Mouse (Mus musculus): Measurements from ENCODE around the gene Ccdc159. TPM values are rescaled to one million over a fixed set of nuclear protein-coding genes. Genes with fewer than 3 reads are reported as not detected.

Gene Ccdc159
- polyA plus RNA-seq, 1 experiment from 2014 or later: 1.8 TPM

DNA sequence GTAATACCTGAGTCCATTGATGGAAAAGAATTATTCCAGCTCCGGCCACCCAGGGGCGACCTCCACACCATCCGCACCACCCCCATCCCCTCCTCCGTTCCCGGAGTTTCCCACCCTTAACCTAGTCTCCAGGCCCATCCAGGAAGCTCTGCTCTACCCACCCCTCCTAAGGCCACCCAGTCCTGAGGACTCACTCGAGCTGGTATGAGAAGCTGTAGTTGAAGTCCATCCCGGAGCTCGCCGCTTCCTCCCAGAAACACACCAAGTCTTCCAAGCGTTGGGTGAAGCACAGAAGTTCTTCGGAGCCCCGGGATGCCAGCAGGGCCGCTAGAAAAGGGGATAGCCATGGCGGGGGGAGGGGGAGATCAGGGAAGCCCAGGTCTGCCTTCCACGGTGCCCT is 34.7 kb downstream of the Ccdc159 start:
- peak overlapping the region; percentile 50 for H3K9ac ChIP-seq (ENCODE audit: low read depth, low read length)
- peak overlapping the region; percentile 89 for H3K4me2 ChIP-seq (ENCODE audit: low read length)
- no peak; the same call in 1 of the 2 replicates for TF ChIP-seq CTCF (IDR thresholded peaks at IDR 0.05; ENCODE audit: low read depth)
- WGBS: 0% methylated on average over 15 of the region's 15 CpGs
- 0 out of 2 replicates have a peak, but pooled peaks cover 6% of the 10 kb centered on the region for H3K27me3 ChIP-seq (ENCODE audit: insufficient read depth, low read length)
- DNase-seq (ENCODE audit: low spot score): peak; percentile 24
- H3K4me1 ChIP-seq (replicated peaks; ENCODE audit: insufficient read depth, low read length): peaks cover 29% of the 10 kb centered on the region
- peak; percentile 35 for ATAC-seq (replicated peaks; ENCODE audit: low FRiP score, low read depth)
- H3K27ac ChIP-seq: 0 out of 2 replicates have a peak overlapping the region, but pooled peaks have one; percentile 16
- no peaks in the 10 kb centered on the region for H3K36me3 ChIP-seq (ENCODE audit: insufficient read depth, low read length)
- no peaks in the 10 kb centered on the region for H3K9me3 ChIP-seq (replicated peaks; ENCODE audit: low read length)
- peak overlapping the region; percentile 51 for H3K4me3 ChIP-seq (replicated peaks; ENCODE audit: low read depth, low read length)

DNA sequence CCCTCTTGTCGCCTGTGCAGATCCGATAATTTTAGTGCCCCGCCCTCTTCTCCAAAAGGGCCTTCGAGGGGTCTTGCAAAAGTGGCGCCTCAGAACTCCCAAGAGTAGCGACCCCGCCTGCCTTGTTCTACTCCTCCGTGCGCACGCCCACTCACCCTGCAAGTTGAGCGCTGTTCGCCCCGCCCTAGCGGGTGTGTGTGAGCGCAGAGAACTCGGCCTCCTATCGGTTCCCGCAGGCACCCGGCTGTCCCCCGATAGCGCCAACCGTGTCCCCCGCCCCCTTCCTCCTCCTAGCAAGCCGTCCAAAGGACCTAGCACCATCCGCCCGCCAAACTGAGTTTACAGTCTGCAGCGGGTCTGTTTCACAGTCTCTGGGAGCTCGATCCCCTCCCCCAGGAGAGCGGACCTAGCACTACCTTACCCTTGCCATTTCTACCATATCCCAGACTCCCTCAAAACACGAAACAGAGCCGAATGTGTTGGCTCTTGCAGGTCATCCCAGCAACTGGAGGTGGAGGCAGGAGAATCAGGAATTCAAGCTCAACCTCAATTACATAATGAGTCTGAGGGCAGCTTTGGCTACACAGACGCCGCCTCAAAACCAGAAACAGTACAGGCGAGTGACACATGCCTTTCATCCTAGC is 35.3 kb downstream of the Ccdc159 start:
- 5% methylated on average over 34 of the region's 34 CpGs for WGBS
- ATAC-seq (replicated peaks; ENCODE audit: low FRiP score, low read depth): peak; percentile 48
- peak; percentile 36; the same call in 1 of the 2 replicates for TF ChIP-seq CTCF (IDR thresholded peaks at IDR 0.05; ENCODE audit: low read depth)

DNA sequence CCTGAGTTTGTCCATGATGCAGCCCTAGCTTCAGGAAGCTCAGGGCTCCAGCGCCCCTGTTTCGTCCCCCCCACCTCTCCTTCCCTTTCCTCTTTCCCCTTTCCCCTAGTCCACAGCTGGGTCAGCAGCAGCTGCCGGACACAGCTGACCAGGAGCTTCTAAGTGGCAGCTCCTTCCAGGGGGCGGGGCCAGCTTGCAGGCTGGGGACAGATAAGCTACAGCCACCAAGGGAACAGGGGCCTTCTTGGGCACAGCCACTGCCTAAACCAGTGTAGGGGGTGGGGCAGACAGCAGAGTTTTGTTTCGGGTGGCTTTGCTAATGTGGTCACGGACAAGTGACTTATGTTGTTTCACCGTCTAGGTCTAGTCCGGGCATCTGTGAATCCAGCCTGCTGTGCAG is 36.1 kb downstream of the Ccdc159 start, which contains the start of gene Epor:
Gene Epor (minus strand): TSS at position 90 of the 400 bp plus-strand sequence.
- H3K27ac ChIP-seq: peak within 1 kb of the TSS; percentile 20; the same call in 1 of the 2 replicates
- H3K27me3 ChIP-seq (ENCODE audit: insufficient read depth, low read length): 0 out of 2 replicates have a peak, but pooled peaks cover 6% of the 10 kb centered on the region
- peak within 1 kb of the TSS; percentile 51 for H3K4me3 ChIP-seq (replicated peaks; ENCODE audit: low read depth, low read length)
- peak within 1 kb of the TSS; percentile 50 for H3K9ac ChIP-seq (ENCODE audit: low read depth, low read length)
- 12% methylated on average over 8 of the region's 8 CpGs for WGBS
- ATAC-seq (replicated peaks; ENCODE audit: low FRiP score, low read depth): peak; percentile 9; the same call in 1 of the 2 replicates
- no peaks in the 10 kb centered on the region for H3K36me3 ChIP-seq (ENCODE audit: insufficient read depth, low read length)
- TF ChIP-seq CTCF (IDR thresholded peaks at IDR 0.05; ENCODE audit: low read depth): no peak
- peak within 1 kb of the TSS; percentile 89 for H3K4me2 ChIP-seq (ENCODE audit: low read length)
- H3K9me3 ChIP-seq (replicated peaks; ENCODE audit: low read length): no peaks in the 10 kb centered on the region
- H3K4me1 ChIP-seq (replicated peaks; ENCODE audit: insufficient read depth, low read length): peaks cover 29% of the 10 kb centered on the region
- peak; percentile 73 for DNase-seq (ENCODE audit: low spot score)

More for the DNA sequence above, 35.3 kb downstream of the Ccdc159 start:
- DNase-seq (ENCODE audit: low spot score): peak; percentile 87
- H3K27ac ChIP-seq: 0 out of 2 replicates have a peak overlapping the region, but pooled peaks have one; percentile 16
- H3K9ac ChIP-seq (ENCODE audit: low read depth, low read length): peak overlapping the region; percentile 50
- H3K4me1 ChIP-seq (replicated peaks; ENCODE audit: insufficient read depth, low read length): peaks cover 29% of the 10 kb centered on the region
- H3K9me3 ChIP-seq (replicated peaks; ENCODE audit: low read length): no peaks in the 10 kb centered on the region
- peak overlapping the region; percentile 51 for H3K4me3 ChIP-seq (replicated peaks; ENCODE audit: low read depth, low read length)
- H3K27me3 ChIP-seq (ENCODE audit: insufficient read depth, low read length): 0 out of 2 replicates have a peak, but pooled peaks cover 6% of the 10 kb centered on the region
- no peaks in the 10 kb centered on the region for H3K36me3 ChIP-seq (ENCODE audit: insufficient read depth, low read length)
- H3K4me2 ChIP-seq (ENCODE audit: low read length): peak overlapping the region; percentile 89

DNA sequence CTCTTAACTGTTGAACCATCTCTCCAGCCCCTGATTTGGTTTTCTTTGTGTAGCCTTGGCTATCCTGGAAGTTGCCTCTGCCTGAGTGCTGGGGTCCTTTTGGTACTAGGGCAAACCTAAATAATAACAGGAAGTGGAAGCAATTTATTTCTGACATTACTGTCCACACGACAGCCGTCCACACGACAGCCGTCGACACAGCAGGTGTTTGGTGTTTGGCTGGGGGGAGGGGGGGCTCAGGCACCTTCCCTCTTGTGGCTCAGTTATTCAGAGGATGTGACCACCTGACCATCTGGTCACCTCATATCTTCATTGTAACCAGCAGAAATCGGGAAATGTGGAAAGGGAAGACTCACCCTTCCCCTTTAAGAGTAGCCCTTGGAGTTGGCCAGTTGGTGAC is 41.6 kb downstream of the Ccdc159 start:
- Histone ChIP-seq H3K36me3 (ENCODE audit: insufficient read depth, low read length) (peaks cover 12% of the 10 kb centered on the region; the same call in 1 of the 2 replicates), H3K9me3 (replicated peaks; ENCODE audit: low read length) (no peaks in the 10 kb centered on the region), H3K4me1 (replicated peaks; ENCODE audit: insufficient read depth, low read length) (no peaks in the 10 kb centered on the region), H3K4me2 (ENCODE audit: low read length) (no peak overlapping the region), H3K27ac (no peak overlapping the region), H3K9ac (ENCODE audit: low read depth, low read length) (no peak overlapping the region), H3K27me3 (ENCODE audit: insufficient read depth, low read length) (no peaks in the 10 kb centered on the region), H3K4me3 (replicated peaks; ENCODE audit: low read depth, low read length) (no peak overlapping the region)
- ATAC-seq (replicated peaks; ENCODE audit: low FRiP score, low read depth) (no peak), DNase-seq (ENCODE audit: low spot score) (no peak)
- no peak for TF ChIP-seq CTCF (IDR thresholded peaks at IDR 0.05; ENCODE audit: low read depth)
- WGBS: 36% methylated on average over 6 of the region's 6 CpGs

DNA sequence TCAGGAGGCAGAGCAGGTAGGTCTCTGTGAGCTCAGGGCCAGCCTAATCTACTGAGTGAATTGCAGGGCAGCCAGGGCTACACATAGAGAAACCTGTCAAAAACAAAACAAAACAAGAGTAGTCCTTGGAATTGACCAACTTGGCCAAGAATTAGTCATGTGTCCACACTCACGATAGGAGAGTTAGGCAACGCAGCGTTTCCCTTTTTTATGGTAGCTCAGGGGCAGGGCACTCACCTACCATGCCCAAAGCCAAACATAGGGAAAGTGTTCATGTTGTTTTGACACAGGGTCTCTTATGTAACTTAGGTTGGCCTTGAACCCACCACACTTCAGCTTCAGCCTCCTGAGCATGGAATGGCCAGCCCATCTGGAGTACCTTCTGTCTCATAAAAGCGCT is 42.0 kb downstream of the Ccdc159 start:
- WGBS: 80% methylated on average over 4 of the region's 4 CpGs
- H3K4me3 ChIP-seq (replicated peaks; ENCODE audit: low read depth, low read length): no peak overlapping the region
- peaks cover 15% of the 10 kb centered on the region; the same call in 1 of the 2 replicates for H3K36me3 ChIP-seq (ENCODE audit: insufficient read depth, low read length)
- no peak for TF ChIP-seq CTCF (IDR thresholded peaks at IDR 0.05; ENCODE audit: low read depth)
- H3K4me2 ChIP-seq (ENCODE audit: low read length): no peak overlapping the region
- no peaks in the 10 kb centered on the region for H3K27me3 ChIP-seq (ENCODE audit: insufficient read depth, low read length)
- H3K4me1 ChIP-seq (replicated peaks; ENCODE audit: insufficient read depth, low read length): no peaks in the 10 kb centered on the region
- H3K9me3 ChIP-seq (replicated peaks; ENCODE audit: low read length): no peaks in the 10 kb centered on the region
- no peak overlapping the region for H3K27ac ChIP-seq
- DNase-seq (ENCODE audit: low spot score): no peak
- no peak for ATAC-seq (replicated peaks; ENCODE audit: low FRiP score, low read depth)
- H3K9ac ChIP-seq (ENCODE audit: low read depth, low read length): no peak overlapping the region

DNA sequence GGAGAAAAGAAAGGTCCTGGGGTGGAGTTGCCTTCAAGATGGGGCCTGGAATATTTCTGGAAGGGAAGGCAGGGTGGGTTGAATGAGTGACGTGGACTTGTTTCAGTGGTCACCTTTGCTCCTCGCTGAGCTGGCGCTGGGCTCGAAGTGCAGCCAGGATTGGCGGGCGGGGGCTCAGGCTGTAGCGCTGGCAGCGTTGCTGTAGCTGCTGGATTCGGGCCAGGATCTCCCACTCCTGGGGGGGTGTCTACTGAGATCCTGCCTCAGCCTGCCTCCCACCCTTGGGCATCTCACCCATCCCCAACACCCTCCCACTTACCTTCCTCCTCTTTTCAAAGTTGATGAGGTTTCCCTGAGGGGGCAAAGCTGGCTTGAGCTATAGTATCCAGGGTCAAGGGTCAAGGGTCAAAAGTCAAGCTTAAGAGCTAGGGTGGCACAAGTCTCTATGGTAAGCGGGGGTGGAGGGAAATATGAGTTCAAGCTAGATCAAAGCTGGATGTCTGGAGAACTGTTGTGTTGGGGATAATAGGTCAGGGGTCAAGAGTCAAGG is 49.4 kb downstream of the Ccdc159 start:
- TF ChIP-seq CTCF (IDR thresholded peaks at IDR 0.05; ENCODE audit: low read depth): no peak
- no peak overlapping the region for H3K9ac ChIP-seq (ENCODE audit: low read depth, low read length)
- H3K27me3 ChIP-seq (ENCODE audit: insufficient read depth, low read length): no peaks in the 10 kb centered on the region
- 89% methylated on average over 10 of the region's 10 CpGs for WGBS
- DNase-seq (ENCODE audit: low spot score) (no peak), ATAC-seq (replicated peaks; ENCODE audit: low FRiP score, low read depth) (no peak)
- H3K4me2 ChIP-seq (ENCODE audit: low read length): no peak overlapping the region
- no peak overlapping the region for H3K4me3 ChIP-seq (replicated peaks; ENCODE audit: low read depth, low read length)
- peaks cover 31% of the 10 kb centered on the region; the same call in 1 of the 2 replicates for H3K36me3 ChIP-seq (ENCODE audit: insufficient read depth, low read length)
- H3K27ac ChIP-seq: no peak overlapping the region
- no peaks in the 10 kb centered on the region for H3K4me1 ChIP-seq (replicated peaks; ENCODE audit: insufficient read depth, low read length)
- H3K9me3 ChIP-seq (replicated peaks; ENCODE audit: low read length): no peaks in the 10 kb centered on the region

All from kidney, postnatal 0 days (tissue).